Mouse (Mus musculus): ENCODE data around the gene Dock10.

The Dock10 gene

GRCm38 (mm10) chr1:80520456-80520855, 237.9 kb downstream of the Dock10 start:
- POLR2A ChIA-PET = interaction anchor here in 1 of 4 experiments (0.6 to 1.2 kb wide), 2 partner anchors 9 to 990 kb away, joined by 3 read pairs; no protein-coding TSS in a partner anchor

GRCm38 (mm10) chr1:80519893-80520292, 238.4 kb downstream of the Dock10 start:
- ChIA-PET CTCF (interaction anchor here in 1 of 4 experiments (0.5 kb wide), 1 partner anchor 59 kb away, joined by 3 read pairs; no protein-coding TSS in a partner anchor), POLR2A (interaction anchor here in 1 of 4 experiments (1.2 kb wide), 1 partner anchor 8 kb away, joined by 3 read pairs; no protein-coding TSS in a partner anchor)

More at GRCm38 (mm10) chr1:80520456-80520855, 237.9 kb downstream of the Dock10 start:
- CTCF ChIA-PET = no interaction called here

DNA sequence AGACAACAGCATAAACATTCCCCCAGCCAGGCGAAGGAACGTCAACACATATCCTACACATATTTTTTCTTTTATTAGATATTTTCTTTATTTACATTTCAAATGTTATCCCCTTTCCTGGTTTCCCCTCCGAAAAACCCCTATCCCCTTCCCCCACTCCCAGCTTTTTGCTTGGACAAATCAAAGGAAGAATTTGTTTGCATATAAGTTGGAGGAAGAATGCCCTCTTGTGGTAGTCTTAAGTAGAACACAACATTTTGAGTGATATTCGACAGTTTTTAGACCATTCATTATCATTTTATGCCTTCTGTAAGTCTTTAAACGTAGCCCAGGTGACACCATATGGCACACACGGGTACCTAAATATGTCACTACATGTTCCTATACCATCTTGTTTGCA, 242.5 kb downstream of the Dock10 start:
- ChIA-PET POLR2A (interaction anchor here in 1 of 4 experiments (1.3 kb wide), 1 partner anchor 43 kb away, joined by 3 read pairs; no protein-coding TSS in a partner anchor), CTCF (interaction anchor here in 3 of 4 experiments (0.7 to 2.8 kb wide), 4 partner anchors 21 to 752 kb away, joined by 3 to 15 read pairs (median 7); no protein-coding TSS in a partner anchor)

- ChIA-PET POLR2A (interaction anchor here in 2 of 4 experiments (0.6 to 0.8 kb wide), 2 partner anchors 9 to 128 kb away, joined by 4 to 6 read pairs; no protein-coding TSS in a partner anchor), CTCF (interaction anchor here (0.6 to 3.8 kb wide), 8 partner anchors 210 to 604 kb away, joined by 3 to 26 read pairs (median 4); no protein-coding TSS in a partner anchor)
These were observed 245.9 kb downstream of the Dock10 start for GRCm38 (mm10) chr1:80512210-80512948.

DNA sequence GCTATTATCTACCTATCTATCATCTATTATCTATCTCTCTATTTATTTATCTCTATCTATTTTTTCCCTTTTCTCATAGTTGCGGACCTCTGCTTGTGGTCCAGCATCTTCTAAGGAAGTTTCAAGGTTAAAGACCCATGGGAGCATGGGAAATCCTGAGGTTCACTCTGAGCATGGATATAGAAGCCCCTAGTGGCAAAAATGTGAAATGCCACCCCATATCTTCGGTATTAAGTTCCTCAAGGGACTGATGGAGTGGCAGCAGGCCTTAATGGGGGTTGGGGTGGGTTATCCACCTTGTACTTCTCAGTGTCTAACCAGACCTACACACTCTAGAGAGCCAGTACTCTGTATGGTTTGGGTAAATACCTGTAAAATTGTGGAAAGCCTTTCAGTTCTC, 253.6 kb downstream of the Dock10 start:
- CTCF ChIA-PET = no interaction called here
- POLR2A ChIA-PET = no interaction called here

DNA sequence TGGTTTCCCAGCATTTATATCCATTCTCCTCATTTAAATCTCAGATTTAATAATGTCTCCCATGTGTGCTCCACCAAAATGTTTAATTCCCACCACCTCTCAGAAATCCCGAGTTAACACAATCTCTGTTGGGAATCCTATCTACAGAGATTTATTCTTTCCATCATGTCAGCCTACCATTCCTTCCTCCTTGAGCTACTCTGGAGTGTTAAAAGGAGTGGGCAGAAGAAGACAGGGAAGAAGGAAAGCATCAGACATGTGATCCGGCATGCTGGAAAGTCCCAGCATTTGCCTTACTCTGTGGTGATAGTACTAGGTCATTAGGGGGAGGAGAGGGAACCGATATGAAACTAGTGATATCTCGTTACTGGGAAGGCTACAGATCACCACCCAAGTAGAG, 254.2 kb downstream of the Dock10 start:
- ChIA-PET CTCF (no interaction called here), POLR2A (no interaction called here)

GRCm38 (mm10) chr1:80502456-80503165, 255.7 kb downstream of the Dock10 start:
- CTCF ChIA-PET = no interaction called here
- POLR2A ChIA-PET = no interaction called here

- CTCF ChIA-PET = no interaction called here
- POLR2A ChIA-PET = no interaction called here
These were observed 259.1 kb downstream of the Dock10 start for GRCm38 (mm10) chr1:80499264-80499663.

DNA sequence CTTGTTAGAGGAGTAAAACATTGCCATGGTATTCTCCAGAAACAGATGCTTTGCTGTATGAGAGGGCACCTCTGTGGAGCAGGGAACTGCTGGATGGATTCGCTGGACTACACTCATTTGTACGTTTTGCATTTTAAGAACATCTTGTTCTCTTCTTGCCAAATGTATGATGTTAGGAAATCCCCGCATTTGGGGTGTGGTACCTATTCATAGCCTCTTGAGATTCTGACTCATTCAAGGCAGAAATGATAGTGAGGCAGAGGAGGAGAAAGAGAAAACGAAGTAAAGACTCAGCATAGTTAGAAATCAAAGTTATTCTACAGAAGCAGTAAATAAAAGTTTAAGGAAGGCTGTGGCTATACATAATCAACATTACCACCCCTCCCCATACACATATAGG, 262.0 kb downstream of the Dock10 start:
- ChIA-PET POLR2A (no interaction called here), CTCF (no interaction called here)

DNA sequence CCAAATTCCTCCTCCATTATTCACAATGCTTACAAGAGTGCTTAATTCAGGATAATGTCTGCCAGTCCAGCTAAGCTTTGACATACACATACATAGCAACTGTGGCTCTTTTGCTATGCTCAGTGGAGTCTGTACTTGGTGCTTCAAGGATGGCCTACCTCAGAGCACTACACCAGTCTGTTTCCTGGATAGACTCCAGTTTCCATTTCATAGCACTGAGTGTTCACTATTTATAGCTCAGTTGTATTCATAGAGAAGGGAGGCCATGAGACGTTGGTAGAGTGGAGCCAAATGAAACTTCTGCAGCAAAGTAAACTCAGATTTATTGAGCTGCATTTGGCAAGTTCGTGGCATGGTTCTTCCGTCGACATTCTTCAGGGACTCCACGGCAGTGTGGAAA, 274.9 kb downstream of the Dock10 start:
- CTCF ChIA-PET = no interaction called here
- POLR2A ChIA-PET = no interaction called here

DNA sequence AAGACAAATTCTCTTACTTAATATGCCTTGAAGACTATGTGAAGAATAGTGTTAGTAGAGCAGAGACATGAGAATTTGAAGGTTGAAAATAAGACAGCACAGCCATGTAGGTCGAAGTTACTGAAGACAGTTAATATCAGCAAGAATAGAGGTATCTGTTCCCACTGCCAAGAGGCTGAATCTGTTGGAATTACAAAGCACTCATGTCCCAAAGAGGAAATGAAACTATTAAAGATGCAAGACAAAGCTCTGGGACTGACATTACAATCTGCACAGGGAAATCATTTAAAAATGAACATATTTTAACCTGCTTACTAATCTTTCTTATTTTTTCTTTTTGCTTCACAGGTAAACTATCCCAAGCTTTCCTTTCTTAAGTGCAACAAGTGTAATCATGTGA, 283.4 kb downstream of the Dock10 start:
- CTCF ChIA-PET = no interaction called here
- POLR2A ChIA-PET = no interaction called here

DNA sequence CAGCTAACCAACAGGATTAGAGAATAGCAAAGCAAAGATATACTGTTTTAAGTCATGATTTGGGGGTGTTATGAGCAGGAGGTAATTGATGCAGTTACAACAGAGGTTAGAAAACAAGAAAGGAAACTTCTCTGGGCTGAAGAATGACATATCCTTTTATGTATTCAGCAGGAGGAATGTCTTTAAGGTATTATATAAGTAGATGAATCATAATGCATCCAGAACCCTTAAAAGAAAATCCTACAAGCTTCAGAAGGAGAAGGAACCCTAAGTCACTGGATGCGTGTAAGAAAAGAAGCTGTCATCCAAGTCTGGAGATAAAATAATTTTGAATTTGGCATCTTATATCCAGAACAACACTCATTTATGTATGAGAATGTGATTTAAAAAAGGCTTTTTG, 285.9 kb downstream of the Dock10 start:
- CTCF ChIA-PET = no interaction called here
- POLR2A ChIA-PET = no interaction called here

GRCm38 (mm10) chr1:80461348-80461747, 297.0 kb downstream of the Dock10 start, which contains the start of gene Gm45261:
TSS of gene Gm45261 (minus strand) at chr1:80461448.
- ChIA-PET POLR2A (interaction anchor here in 1 of 4 experiments (0.7 kb wide), 1 partner anchor 24 kb away, joined by 3 read pairs; no protein-coding TSS in a partner anchor), CTCF (no interaction called here)

DNA sequence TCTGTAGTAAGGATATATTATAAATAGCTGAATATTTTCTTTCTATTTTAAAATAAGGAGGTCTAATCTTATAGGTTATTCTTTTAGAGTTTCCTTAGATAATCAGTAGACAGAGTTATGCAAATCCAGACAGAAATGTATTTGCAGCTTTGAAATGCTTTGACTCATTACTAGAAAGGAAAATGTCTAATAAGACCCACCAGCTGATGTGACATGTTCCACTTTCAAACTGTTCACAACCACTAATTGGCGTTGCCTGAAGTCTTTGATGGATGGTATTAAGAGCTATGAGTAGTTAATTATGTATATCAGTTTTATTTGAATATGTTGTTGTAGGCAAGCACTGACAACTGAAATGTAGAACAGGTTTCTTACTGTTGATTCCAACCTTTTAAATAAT, 298.4 kb downstream of the Dock10 start:
- CTCF ChIA-PET = no interaction called here
- POLR2A ChIA-PET = no interaction called here

DNA sequence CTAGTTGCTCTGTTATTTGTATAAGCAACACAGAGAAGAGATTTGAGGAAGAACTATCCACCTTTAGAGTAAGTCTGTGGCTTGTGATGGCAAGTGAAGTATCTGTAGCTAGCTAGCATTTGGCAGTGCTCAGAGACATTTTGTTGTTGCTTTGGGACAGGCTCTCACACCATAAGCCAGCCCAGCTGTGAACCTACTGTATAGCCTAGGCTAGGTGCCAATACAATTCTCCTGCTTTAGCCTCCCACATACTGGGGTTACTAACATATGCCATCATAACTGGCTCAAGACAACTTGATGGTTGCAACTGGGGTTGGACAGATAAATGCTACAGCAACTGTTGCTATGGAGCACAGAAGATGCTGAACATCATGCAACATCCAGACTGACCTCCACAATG, 298.9 kb downstream of the Dock10 start:
- POLR2A ChIA-PET = no interaction called here
- CTCF ChIA-PET = interaction anchor here in 2 of 4 experiments (0.5 to 0.6 kb wide), 2 partner anchors 220 to 728 kb away, joined by 4 to 6 read pairs; no protein-coding TSS in a partner anchor

DNA sequence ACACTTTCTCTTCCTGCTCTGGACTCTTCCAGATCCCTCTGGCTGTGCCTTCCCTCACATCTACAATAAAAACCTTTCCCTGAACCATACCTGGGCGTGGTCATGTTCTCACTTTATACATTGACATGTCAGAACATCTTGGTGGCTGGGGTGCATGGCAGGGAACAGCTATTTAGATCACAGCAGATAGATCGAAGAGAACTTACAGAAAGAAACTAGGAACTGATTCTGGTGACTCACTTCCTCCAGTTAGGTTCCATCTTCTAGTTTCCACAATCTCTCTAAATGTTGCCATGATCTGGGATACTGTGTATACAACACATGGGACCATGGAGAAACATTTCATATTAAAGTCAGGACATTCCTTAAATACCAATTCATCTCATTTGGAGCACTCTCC, 304.4 kb downstream of the Dock10 start:
- CTCF ChIA-PET = no interaction called here

DNA sequence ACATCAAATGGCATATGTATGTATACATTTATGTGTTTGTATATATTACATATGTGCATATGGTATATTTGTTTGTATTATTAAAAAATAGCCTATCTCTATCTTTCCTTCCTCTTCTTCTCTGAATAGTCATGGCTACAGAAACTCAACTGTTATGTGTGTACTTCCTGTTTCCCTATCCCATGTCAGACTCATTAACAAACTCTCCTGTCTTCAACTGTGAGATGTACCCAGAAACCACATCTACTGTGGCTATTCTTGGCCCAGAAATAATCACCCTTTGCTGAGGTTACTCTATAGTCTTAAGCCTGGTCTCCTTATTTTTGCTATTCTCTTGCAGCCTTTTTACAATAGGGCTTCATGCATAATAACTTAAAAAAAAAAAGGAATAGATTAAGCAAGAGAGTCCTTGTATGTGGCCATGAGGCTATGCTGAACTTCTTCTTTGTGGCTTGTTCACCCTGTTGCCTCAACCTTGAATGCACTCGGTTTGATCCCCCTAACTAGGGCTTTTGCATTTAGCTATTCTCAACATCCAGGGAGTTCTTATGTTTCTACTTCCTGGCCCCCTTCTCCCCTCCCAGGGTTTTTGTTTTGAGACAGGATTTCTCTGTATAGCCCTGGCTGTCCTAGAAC, 306.3 kb downstream of the Dock10 start:
- CTCF ChIA-PET = no interaction called here
- POLR2A ChIA-PET = no interaction called here

More for the DNA sequence above, 304.4 kb downstream of the Dock10 start:
- POLR2A ChIA-PET = no interaction called here

Measured in embryonic stem cell, embryonic (primary cell).